Comparison of ENCODE assay signal across 30 mouse cellular contexts in genomic region chr4:47196173-47196572, GRCm38 (mm10). TPM values are rescaled to one million over a fixed set of nuclear protein-coding genes. Genes with fewer than 3 reads are reported as not detected.
DNase-seq lines count a peak whose midpoint lies in the region; ATAC-seq lines count a peak whose summit lies in the region.
"Had no signal": no experiment of that assay in that cellular context is flagged by ENCODE, and none has a peak within 500 bp of the region (broad histone marks: within the 10 kb centered on the region; RNA-seq: fewer than 3 reads in every experiment).

No protein-coding gene starts in this region.

- H3K36me3 ChIP-seq in embryonic facial prominence, embryonic 14.5 days (ENCODE audit: control insufficient read depth, insufficient read depth, low read length) = no peaks in the 10 kb centered on the region
- H3K36me3 ChIP-seq in embryonic facial prominence, embryonic 10.5 days (replicated peaks) = no peaks in the 10 kb centered on the region
- H3K36me3 ChIP-seq in limb, embryonic 13.5 days = no peaks in the 10 kb centered on the region
- H3K36me3 ChIP-seq in limb, embryonic 10.5 days = no peaks in the 10 kb centered on the region
- H3K36me3 ChIP-seq in limb, embryonic 15.5 days = no peaks in the 10 kb centered on the region
- H3K36me3 ChIP-seq: embryonic facial prominence, embryonic 15.5 days; forebrain, embryonic 12.5 days; forebrain, embryonic 15.5 days; G1E; heart, embryonic 10.5 days; heart, embryonic 13.5 days had no signal

- peak; percentile 83 for DNase-seq in embryonic facial prominence, embryonic 14.5 days (ENCODE audit: low spot score)
- DNase-seq in embryonic facial prominence, embryonic 10.5 days (ENCODE audit: low spot score) = no peak
- DNase-seq in limb, embryonic 10.5 days (ENCODE audit: low spot score) = no peak
- peak; percentile 52 for DNase-seq in adipocyte (ENCODE audit: low spot score)
- no peak for DNase-seq in frontal cortex, postnatal 25 days (ENCODE audit: low spot score in 2 of 2)
- DNase-seq in gastrocnemius, postnatal 4 days (ENCODE audit: low spot score in 2 of 2) = no peak
- DNase-seq: adrenal gland, adult 8-10 months; adrenal gland, postnatal 25 days; B cell, adult 2 months; cerebellum, adult 11-12 months; cerebellum, adult 8-10 months; cerebellum, postnatal 10 days; cerebellum, postnatal 36 days; embryo, embryonic 11 days; gastrocnemius, postnatal 10 days; gastrocnemius, postnatal 36 days; heart, adult 18-20 months; heart, postnatal 14 days; heart, postnatal 4 days had no signal

- no peak overlapping the region for H3K4me3 ChIP-seq in embryonic facial prominence, embryonic 14.5 days (ENCODE audit: low read depth, low read length)
- H3K4me3 ChIP-seq in embryonic facial prominence, embryonic 10.5 days = no peak overlapping the region
- H3K4me3 ChIP-seq in limb, embryonic 13.5 days = no peak overlapping the region
- H3K4me3 ChIP-seq in limb, embryonic 10.5 days = no peak overlapping the region
- no peak overlapping the region for H3K4me3 ChIP-seq in limb, embryonic 15.5 days
- H3K4me3 ChIP-seq: embryonic facial prominence, embryonic 15.5 days; forebrain, embryonic 12.5 days; forebrain, embryonic 15.5 days; heart, embryonic 10.5 days; heart, embryonic 13.5 days had no signal

- no peak for ATAC-seq in embryonic facial prominence, embryonic 14.5 days (ENCODE audit: low read depth)
- ATAC-seq in limb, embryonic 13.5 days (ENCODE audit: low FRiP score, low read depth) = peak; percentile 51
- peak; percentile 60; the same call in 1 of the 2 replicates for ATAC-seq in limb, embryonic 15.5 days (ENCODE audit: insufficient number of reproducible peaks, low FRiP score, low TSS enrichment, low read depth)
- ATAC-seq: forebrain, embryonic 15.5 days; hindbrain, postnatal 0 days; inflammation-experienced regulatory T-cells, adult 6 months had no signal

- WGBS in embryonic facial prominence, embryonic 14.5 days = 66% methylated on average over 3 of the region's 3 CpGs
- 91% methylated on average over 3 of the region's 3 CpGs for WGBS in embryonic facial prominence, embryonic 10.5 days
- WGBS in limb, embryonic 13.5 days = 48% methylated on average over 3 of the region's 3 CpGs
- 90% methylated on average over 3 of the region's 3 CpGs for WGBS in limb, embryonic 10.5 days
- WGBS in limb, embryonic 15.5 days = 45% methylated on average over 3 of the region's 3 CpGs

- no peak overlapping the region for H3K9ac ChIP-seq in embryonic facial prominence, embryonic 14.5 days (ENCODE audit: low read depth, low read length)
- no peak overlapping the region for H3K9ac ChIP-seq in limb, embryonic 13.5 days
- H3K9ac ChIP-seq in limb, embryonic 15.5 days = no peak overlapping the region
- H3K9ac ChIP-seq: embryonic facial prominence, embryonic 15.5 days; forebrain, embryonic 12.5 days; forebrain, embryonic 15.5 days; heart, embryonic 13.5 days; hindbrain, embryonic 14.5 days had no signal

- no peak overlapping the region for H3K27ac ChIP-seq in embryonic facial prominence, embryonic 14.5 days (replicated peaks; ENCODE audit: low read depth, low read length)
- no peak overlapping the region for H3K27ac ChIP-seq in embryonic facial prominence, embryonic 10.5 days (replicated peaks)
- no peak overlapping the region for H3K27ac ChIP-seq in limb, embryonic 13.5 days
- H3K27ac ChIP-seq in limb, embryonic 10.5 days = no peak overlapping the region
- peak overlapping the region; percentile 33; the same call in 1 of the 2 replicates for H3K27ac ChIP-seq in limb, embryonic 15.5 days
- H3K27ac ChIP-seq: embryonic facial prominence, embryonic 15.5 days; forebrain, embryonic 12.5 days; forebrain, embryonic 15.5 days; heart, embryonic 10.5 days; heart, embryonic 13.5 days; hindbrain, embryonic 14.5 days; hindbrain, postnatal 0 days had no signal

- no peaks in the 10 kb centered on the region for H3K9me3 ChIP-seq in embryonic facial prominence, embryonic 14.5 days (ENCODE audit: control insufficient read depth, low read length)
- no peaks in the 10 kb centered on the region for H3K9me3 ChIP-seq in embryonic facial prominence, embryonic 10.5 days
- H3K9me3 ChIP-seq in limb, embryonic 13.5 days = no peaks in the 10 kb centered on the region
- H3K9me3 ChIP-seq in limb, embryonic 10.5 days (replicated peaks) = no peaks in the 10 kb centered on the region
- H3K9me3 ChIP-seq in limb, embryonic 15.5 days = no peaks in the 10 kb centered on the region
- H3K9me3 ChIP-seq: embryonic facial prominence, embryonic 15.5 days; forebrain, embryonic 12.5 days; forebrain, embryonic 15.5 days; heart, embryonic 10.5 days; heart, embryonic 13.5 days had no signal

- H3K27me3 ChIP-seq in embryonic facial prominence, embryonic 14.5 days (replicated peaks; ENCODE audit: control insufficient read depth, insufficient read depth, low read length) = no peaks in the 10 kb centered on the region
- no peaks in the 10 kb centered on the region for H3K27me3 ChIP-seq in embryonic facial prominence, embryonic 10.5 days (replicated peaks; ENCODE audit: low read depth, poor library complexity, severe bottlenecking)
- peaks cover 27% of the 10 kb centered on the region; the same call in 1 of the 2 replicates for H3K27me3 ChIP-seq in limb, embryonic 13.5 days
- no peaks in the 10 kb centered on the region for H3K27me3 ChIP-seq in limb, embryonic 10.5 days (ENCODE audit: low read depth, poor library complexity, severe bottlenecking)
- peaks cover 14% of the 10 kb centered on the region; the same call in 1 of the 2 replicates for H3K27me3 ChIP-seq in limb, embryonic 15.5 days
- H3K27me3 ChIP-seq: embryonic facial prominence, embryonic 15.5 days; forebrain, embryonic 15.5 days had no signal

- no peak overlapping the region for H3K4me2 ChIP-seq in embryonic facial prominence, embryonic 14.5 days (ENCODE audit: low read depth, low read length)
- no peak overlapping the region for H3K4me2 ChIP-seq in limb, embryonic 13.5 days (replicated peaks)
- no peak overlapping the region for H3K4me2 ChIP-seq in limb, embryonic 15.5 days
- H3K4me2 ChIP-seq: embryonic facial prominence, embryonic 15.5 days; forebrain, embryonic 12.5 days; forebrain, embryonic 15.5 days; heart, embryonic 13.5 days; hindbrain, embryonic 14.5 days had no signal

- H3K4me1 ChIP-seq in embryonic facial prominence, embryonic 14.5 days (ENCODE audit: control insufficient read depth, insufficient read depth, low read length) = no peaks in the 10 kb centered on the region; the same call in 1 of the 2 replicates
- H3K4me1 ChIP-seq in embryonic facial prominence, embryonic 10.5 days = no peaks in the 10 kb centered on the region
- peaks cover 7% of the 10 kb centered on the region; the same call in 1 of the 2 replicates for H3K4me1 ChIP-seq in limb, embryonic 13.5 days
- H3K4me1 ChIP-seq in limb, embryonic 10.5 days = no peaks in the 10 kb centered on the region; the same call in 1 of the 2 replicates
- H3K4me1 ChIP-seq in limb, embryonic 15.5 days = peaks cover 3% of the 10 kb centered on the region; the same call in 1 of the 2 replicates
- H3K4me1 ChIP-seq: embryonic facial prominence, embryonic 15.5 days; forebrain, embryonic 12.5 days; forebrain, embryonic 15.5 days; heart, embryonic 10.5 days; heart, embryonic 13.5 days had no signal

RNA-seq across cellular contexts. Expression of gene Col15a1, which starts 11.8 kb away (rescaled TPM):
- polyA plus RNA-seq in embryonic facial prominence, embryonic 14.5 days (2014; fragmentation: Nextera tagmentation; extraction: Ambion mirVana) = 31.2 and 31.6 TPM in 2 replicates
- polyA plus RNA-seq in embryonic facial prominence, embryonic 10.5 days (2016; fragmentation: Nextera tagmentation; extraction: Ambion mirVana) = 6.7 and 8.1 TPM in 2 replicates
- polyA plus RNA-seq in limb, embryonic 13.5 days (2015; fragmentation: Nextera tagmentation; extraction: Ambion mirVana) = 19.1 and 19.3 TPM in 2 replicates
- 4.9 and 8.4 TPM in 2 replicates for polyA plus RNA-seq in limb, embryonic 10.5 days (2016; fragmentation: Nextera tagmentation; extraction: Ambion mirVana)
- 25.0 and 26.9 TPM in 2 replicates for polyA plus RNA-seq in limb, embryonic 15.5 days (2015; fragmentation: Nextera tagmentation; extraction: Ambion mirVana)
- total RNA-seq in gastrocnemius, postnatal 4 days (2021) = 100 to 1,000 TPM; 285 to 337 TPM
- polyA plus RNA-seq: G1E had no signal

Comparison
In these comparisons a context has a peak if more than half of its experiments do, and no peak if none do; other contexts are left out.
1. DNase-seq: peak in embryonic facial prominence, embryonic 14.5 days (single experiment) and adipocyte (single experiment); none in embryonic facial prominence, embryonic 10.5 days (single experiment), limb, embryonic 10.5 days (single experiment), frontal cortex, postnatal 25 days (0 of 2) and gastrocnemius, postnatal 4 days (0 of 2).